Mouse (Mus musculus): ENCODE results near the gene Ostn. TPM values are rescaled to one million over a fixed set of nuclear protein-coding genes. Genes with fewer than 3 reads are reported as not detected.

The Ostn gene
- polyA plus RNA-seq, 1 experiment: 0.41 TPM

- Histone ChIP-seq H3K4me1 (ENCODE audit: control insufficient read depth, insufficient read depth, low read length) (peaks cover 3% of the 10 kb centered on the region; the same call in 1 of the 2 replicates), H3K27ac (ENCODE audit: insufficient read depth, low read length) (no peak overlapping the region), H3K27me3 (ENCODE audit: control insufficient read depth, insufficient read depth, low read length) (no peaks in the 10 kb centered on the region; the same call in 1 of the 2 replicates), H3K4me3 (replicated peaks; ENCODE audit: insufficient read depth, low read depth, low read length) (no peak overlapping the region)
- peak in 1 of 2 experiments; percentile 22 for DNase-seq
- TF ChIP-seq CTCF (IDR thresholded peaks at IDR 0.05; ENCODE audit: borderline replicate concordance, insufficient read depth, low read depth, low read length): no peak
- no peak for TF ChIP-seq POLR2A (IDR thresholded peaks at IDR 0.05; ENCODE audit: borderline replicate concordance, insufficient read depth, low read length)
- 90% methylated on average over 6 of the region's 6 CpGs for WGBS
Observed at GRCm38 (mm10) chr16:27399719-27400253, 92.5 kb downstream of the Ostn start.

Other genes with a start within 250 kb of the Ostn start
- gene Uts2b, start 62.8 kb downstream of the Ostn start, polyA plus RNA-seq (2012; rRNA removed): 1.9 and 2.0 TPM in 2 replicates
- gene Ccdc50, start 81.4 kb downstream of the Ostn start, polyA plus RNA-seq (2012; rRNA removed): 28.7 and 31.3 TPM in 2 replicates